Mouse (Mus musculus): ENCODE results near the gene Sfrp5. TPM values are rescaled to one million over a fixed set of nuclear protein-coding genes. Genes with fewer than 3 reads are reported as not detected.

The Sfrp5 gene
- total and polyA plus RNA-seq, 3 experiments, result not detected

GRCm38 (mm10) chr19:42170025-42170969 lies 31.8 kb downstream of the Sfrp5 start:
- peak overlapping the region; percentile 87 for H3K4me2 ChIP-seq (ENCODE audit: insufficient read depth, low read depth, poor library complexity, severe bottlenecking)
- H3K36me3 ChIP-seq (replicated peaks in 1 of 2; ENCODE audit: control insufficient read depth in 1 of 2, insufficient read depth in 1 of 2, low read length in 1 of 2), result peaks cover 0 to 17% of the 10 kb centered on the region in 2 experiments
- dilution Hi-C loops (cut with MboI; ENCODE audit: extremely low pct_ligation_motif_present, extremely low pct_unique_long_range_greater_than_20kb, low sequenced_read_pairs) (no loop called here), in situ Hi-C loops (cut with MboI; ENCODE audit: low pct_ligation_motif_present, low pct_unique_long_range_greater_than_20kb, low sequenced_read_pairs) (no loop called here)
- H3K27ac ChIP-seq (ENCODE audit: insufficient read depth, low read depth), result no peak overlapping the region
- H3K9ac ChIP-seq (ENCODE audit: insufficient read depth, low read depth), result peak overlapping the region; percentile 80
- no peaks in the 10 kb centered on the region for H3K9me3 ChIP-seq (replicated peaks; ENCODE audit: low read length)
- H3K4me3 ChIP-seq (replicated peaks in 1 of 3; ENCODE audit: low read depth in 2 of 3, low read length in 2 of 3, poor library complexity in 1 of 3), result peak overlapping the region; percentile 71 to 94 (median 83)
- TF ChIP-seq ZC3H11A (IDR thresholded peaks at IDR 0.05; ENCODE audit: low read depth, low read length) (no peak), GABPA (IDR thresholded peaks at IDR 0.05; ENCODE audit: insufficient replicate concordance, low read depth, low read length) (no peak), USF2 (conservative IDR thresholded peaks at IDR 0.05; ENCODE audit: low read depth, low read length) (no peak), JUND (conservative IDR thresholded peaks at IDR 0.05; ENCODE audit: low read depth, low read length) (no peak), TBP (conservative IDR thresholded peaks at IDR 0.05; ENCODE audit: low read depth, low read length) (0 out of 2 replicates have a peak, but pooled peaks have one; percentile 19), MEF2A (IDR thresholded peaks at IDR 0.05; ENCODE audit: borderline replicate concordance, low read depth, low read length) (0 out of 2 replicates have a peak, but pooled peaks have one; percentile 34), POLR2AphosphoS2 (IDR thresholded peaks at IDR 0.05; ENCODE audit: low read depth, low read length) (no peak), HCFC1 (IDR thresholded peaks at IDR 0.05; ENCODE audit: low read depth, low read length) (peak; percentile 81), EP300 (IDR thresholded peaks at IDR 0.05; ENCODE audit: low read length) (no peak), TCF12 (IDR thresholded peaks at IDR 0.05; ENCODE audit: low read depth, low read length) (peak; percentile 60; the same call in 1 of the 2 replicates), CHD2 (IDR thresholded peaks at IDR 0.05; ENCODE audit: low read length) (no peak), ELF1 (IDR thresholded peaks at IDR 0.05; ENCODE audit: low read depth, low read length) (peak; percentile 97), UBTF (IDR thresholded peaks at IDR 0.05; ENCODE audit: low read depth, low read length) (no peak), JUN (IDR thresholded peaks at IDR 0.05; ENCODE audit: insufficient read depth, low read depth, low read length) (no peak), E2F4 (IDR thresholded peaks at IDR 0.05; ENCODE audit: insufficient replicate concordance, low read depth, low read length) (0 out of 2 replicates have a peak, but pooled peaks have one; percentile 35), BHLHE40 (IDR thresholded peaks at IDR 0.05; ENCODE audit: low read depth, low read length) (no peak), CHD1 (IDR thresholded peaks at IDR 0.05; ENCODE audit: low read depth, low read length) (no peak), IRF4 (IDR thresholded peaks at IDR 0.05; ENCODE audit: low read depth, low read length) (peak; percentile 58), ZKSCAN1 (IDR thresholded peaks at IDR 0.05; ENCODE audit: borderline replicate concordance, low read depth, low read length) (no peak), CTCF (conservative IDR thresholded peaks at IDR 0.05 in 1 of 2, IDR thresholded peaks at IDR 0.05 in 1 of 2; ENCODE audit: low read depth in 2 of 2, low read length in 2 of 2) (peak in 1 of 2 experiments; percentile 15; a peak in 2 of 4 replicates), USF1 (IDR thresholded peaks at IDR 0.05; ENCODE audit: low read depth, low read length) (no peak), POLR2A (IDR thresholded peaks at IDR 0.05; ENCODE audit: low read depth, low read length) (peak; percentile 83), RCOR1 (conservative IDR thresholded peaks at IDR 0.05; ENCODE audit: low read depth, low read length) (no peak), SMC3 (IDR thresholded peaks at IDR 0.05; ENCODE audit: low read depth, low read length) (no peak), RAD21 (IDR thresholded peaks at IDR 0.05; ENCODE audit: low read depth, low read length) (no peak), SIN3A (IDR thresholded peaks at IDR 0.05; ENCODE audit: low read length) (peak; percentile 90), NELFE (IDR thresholded peaks at IDR 0.05; ENCODE audit: low read depth, low read length) (peak; percentile 87), ZNF384 (IDR thresholded peaks at IDR 0.05; ENCODE audit: low read depth, low read length) (peak; percentile 81), MYC (IDR thresholded peaks at IDR 0.05; ENCODE audit: low read depth, low read length) (no peak), MXI1 (IDR thresholded peaks at IDR 0.05; ENCODE audit: low read depth, low read length) (peak; percentile 47; the same call in 1 of the 2 replicates), NRF1 (IDR thresholded peaks at IDR 0.05; ENCODE audit: low read depth, low read length) (peak; percentile 88), MAFK (IDR thresholded peaks at IDR 0.05; ENCODE audit: insufficient replicate concordance, low read length) (no peak), PAX5 (IDR thresholded peaks at IDR 0.05; ENCODE audit: low read length) (no peak), ETS1 (conservative IDR thresholded peaks at IDR 0.05; ENCODE audit: low read depth, low read length) (no peak), MAZ (IDR thresholded peaks at IDR 0.05; ENCODE audit: low read depth, low read length) (no peak), KAT2A (IDR thresholded peaks at IDR 0.05; ENCODE audit: insufficient replicate concordance, low read length) (0 out of 2 replicates have a peak, but pooled peaks have one; percentile 41), MAX (IDR thresholded peaks at IDR 0.05; ENCODE audit: low read length) (no peak), ZMIZ1 (IDR thresholded peaks at IDR 0.05; ENCODE audit: low read depth, low read length) (peak; percentile 75)
- H3K27me3 ChIP-seq (replicated peaks), result peaks cover 27% of the 10 kb centered on the region
- peaks cover 13% of the 10 kb centered on the region for H3K79me2 ChIP-seq (replicated peaks; ENCODE audit: control insufficient read depth, extremely low read depth, insufficient read depth, poor library complexity, severe bottlenecking)
- peak; percentile 95 for DNase-seq (ENCODE audit: extremely low read depth)
- peaks cover 6 to 25% of the 10 kb centered on the region in 2 experiments for H3K4me1 ChIP-seq (ENCODE audit: control insufficient read depth in 1 of 2, insufficient read depth in 2 of 2)

All from CH12.LX (cell line).